Mouse (Mus musculus): ENCODE data around the gene Ano9.

Ano9 gene

GRCm38 (mm10) chr7:141099911-141100691 is 17.5 kb downstream of the Ano9 start, which contains the start of gene Sigirr:
TSS of gene Sigirr (minus strand) at chr7:141100572.
- peak; percentile 61 for DNase-seq

- no peak for DNase-seq
These were observed 20.4 kb downstream of the Ano9 start for GRCm38 (mm10) chr7:141097177-141097576.

GRCm38 (mm10) chr7:141096649-141097056 is 21.0 kb downstream of the Ano9 start:
- peak; percentile 72 for DNase-seq

GRCm38 (mm10) chr7:141096021-141096420 is 21.6 kb downstream of the Ano9 start:
- DNase-seq = no peak

GRCm38 (mm10) chr7:141094487-141095205 is 23.0 kb downstream of the Ano9 start:
- DNase-seq = no peak

GRCm38 (mm10) chr7:141093950-141094349 is 23.7 kb downstream of the Ano9 start:
- no peak for DNase-seq

- peak; percentile 89 for DNase-seq
These were observed 25.4 kb downstream of the Ano9 start for GRCm38 (mm10) chr7:141092051-141092735.

GRCm38 (mm10) chr7:141090228-141090627 is 27.4 kb downstream of the Ano9 start:
- no peak for DNase-seq

GRCm38 (mm10) chr7:141088473-141088872 is 29.1 kb downstream of the Ano9 start:
- no peak for DNase-seq

- peak; percentile 23 for DNase-seq
These were observed 29.7 kb downstream of the Ano9 start for GRCm38 (mm10) chr7:141087894-141088293.

- peak; percentile 47 for DNase-seq
These were observed 37.8 kb downstream of the Ano9 start for GRCm38 (mm10) chr7:141079481-141080449.

- no peak for DNase-seq
These were observed 38.7 kb downstream of the Ano9 start for GRCm38 (mm10) chr7:141078876-141079275.

GRCm38 (mm10) chr7:141077841-141078240 is 39.8 kb downstream of the Ano9 start, which contains the start of gene Pkp3:
TSS of gene Pkp3 (plus strand) at chr7:141078218.
- DNase-seq = no peak

- DNase-seq = no peak
These were observed 43.8 kb downstream of the Ano9 start for GRCm38 (mm10) chr7:141073782-141074181.

GRCm38 (mm10) chr7:141072017-141072745 is 45.4 kb downstream of the Ano9 start:
- peak; percentile 43 for DNase-seq

- peak; percentile 87 for DNase-seq
These were observed 47.3 kb downstream of the Ano9 start for GRCm38 (mm10) chr7:141070058-141070862.

GRCm38 (mm10) chr7:141068351-141068750 is 49.3 kb downstream of the Ano9 start:
- DNase-seq = no peak

GRCm38 (mm10) chr7:141064576-141064975 is 53.0 kb downstream of the Ano9 start:
- DNase-seq = no peak

- DNase-seq = peak; percentile 19
These were observed 53.4 kb downstream of the Ano9 start for GRCm38 (mm10) chr7:141064175-141064574.

GRCm38 (mm10) chr7:141063353-141063752 is 54.3 kb downstream of the Ano9 start:
- no peak for DNase-seq

GRCm38 (mm10) chr7:141062525-141062924 is 55.1 kb downstream of the Ano9 start:
- no peak for DNase-seq

Data from lung, postnatal 14 days (tissue).